Mouse (Mus musculus) megakaryocyte-erythroid progenitor cell, adult 5 weeks (primary cell): ENCODE measurements around the gene Speer1. TPM values are rescaled to one million over a fixed set of nuclear protein-coding genes. Genes with fewer than 3 reads are reported as not detected.

Experiments used
- polyA plus RNA-seq: library from polyadenylated mRNA; stranded (reverse); fragments of >175 nt; gene quantifications from 2 replicates; pipeline ENCODE4 v1.2.3, GENCODE M21; 2012

Speer1 gene
- polyA plus RNA-seq = not detected in 2 replicates

GRCm38 (mm10) chr5:11341216-11341615 is at the start of gene Speer1:
Gene Speer1 (plus strand): TSS chr5:11341516.

Other genes starting within 250 kb of the Speer1 start
- not detected in 2 replicates for gene Gm8879, start 213.9 kb upstream of the Speer1 start, polyA plus RNA-seq
- not detected in 2 replicates for gene Gm5861, start 158.4 kb upstream of the Speer1 start, polyA plus RNA-seq
- gene Gm8890, start 85.5 kb upstream of the Speer1 start, polyA plus RNA-seq = not detected in 2 replicates
- gene Gm8897, start 74.9 kb downstream of the Speer1 start, polyA plus RNA-seq = not detected in 2 replicates
- 0.28 TPM in 1 of 2 replicates, not detected in the other for gene Gm8906, start 161.2 kb downstream of the Speer1 start, polyA plus RNA-seq